Mouse (Mus musculus) right cerebral cortex, adult 18-20 months (tissue): ENCODE measurements around the gene Rpl13a.
"Not testable (repeated sequence)": the region's sequence is repeated elsewhere in the genome, so short reads cannot be mapped to it uniquely, and the experiment has no call there.

Experiments used
- DNase-seq: peaks from one replicate; pipeline ENCODE4 v3.0.0; 2022; ENCODE audit warnings: mixed read lengths

Rpl13a gene

DNA sequence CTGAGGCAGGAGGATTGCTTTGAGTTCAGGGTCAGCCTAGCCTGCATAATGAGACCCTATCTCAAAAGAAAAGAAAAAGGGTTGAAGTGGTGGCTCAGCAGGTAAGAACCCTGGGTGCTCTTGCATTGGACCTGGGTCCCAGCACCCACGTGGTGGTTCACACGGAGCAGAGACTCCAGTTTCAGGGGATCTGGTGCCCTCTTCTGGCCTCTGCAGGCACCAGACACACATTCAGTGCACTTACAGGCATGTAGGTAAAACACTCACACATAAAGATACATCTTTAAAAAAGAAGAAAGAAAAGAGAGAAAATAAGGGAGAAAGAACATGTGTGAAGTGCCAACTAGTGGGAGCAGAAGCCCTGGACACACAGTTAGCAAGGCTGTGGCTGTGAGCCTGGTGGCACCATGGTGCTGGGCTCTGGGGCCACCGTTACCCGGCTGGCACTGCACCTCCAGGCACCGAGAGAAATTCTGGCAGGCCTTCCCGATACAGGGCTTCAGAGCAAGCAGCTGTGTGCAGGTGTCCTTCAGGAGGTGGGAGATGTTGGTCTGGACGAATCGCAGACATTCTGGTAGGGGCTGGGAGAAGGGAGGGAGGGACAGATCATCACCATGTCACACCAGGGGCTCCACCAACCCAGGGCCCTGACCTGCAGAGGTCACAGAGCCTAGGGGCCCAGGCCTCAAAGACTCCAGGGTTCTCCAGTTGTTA lies 5.0 kb upstream of the Rpl13a start:
- DNase-seq: no peak

GRCm38 (mm10) chr7:45131850-45132249 lies 3.3 kb upstream of the Rpl13a start:
- DNase-seq: no peak

DNA sequence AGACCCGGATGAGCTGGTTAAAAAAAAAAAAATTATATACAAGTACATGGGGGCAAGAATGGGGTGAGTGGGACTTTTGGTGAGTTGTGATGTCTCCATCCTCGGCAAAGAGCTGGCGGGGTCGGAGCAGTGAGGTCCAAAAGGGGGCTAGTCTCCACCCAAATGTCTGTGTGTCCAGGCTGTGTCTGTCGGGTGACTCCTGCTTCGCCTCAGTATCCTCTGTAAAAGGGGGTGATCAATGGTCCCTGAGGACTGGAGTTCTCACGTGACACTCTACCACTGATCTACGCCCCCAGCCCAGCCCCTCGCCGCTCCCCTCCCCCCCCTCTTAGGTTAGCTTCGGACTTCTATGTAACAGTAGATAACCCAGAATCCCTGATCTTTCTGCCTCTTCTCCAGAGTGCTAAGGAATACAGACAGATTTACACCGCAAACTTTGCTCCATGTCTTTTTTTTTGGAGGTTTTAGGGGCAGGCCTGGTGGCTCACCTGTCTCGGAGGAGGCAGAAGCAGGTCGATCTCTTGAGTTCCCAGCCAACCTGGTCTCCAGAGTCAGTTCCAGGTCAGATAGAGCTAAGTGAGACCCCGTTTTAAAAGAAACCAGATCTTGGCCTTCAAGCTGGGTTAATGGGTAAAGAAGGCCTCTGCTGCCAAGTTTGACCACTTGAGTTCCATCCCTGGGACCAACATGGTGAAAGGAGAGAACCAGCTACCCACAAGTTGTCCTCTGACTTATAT lies 1.4 kb upstream of the Rpl13a start:
- no peak for DNase-seq

DNA sequence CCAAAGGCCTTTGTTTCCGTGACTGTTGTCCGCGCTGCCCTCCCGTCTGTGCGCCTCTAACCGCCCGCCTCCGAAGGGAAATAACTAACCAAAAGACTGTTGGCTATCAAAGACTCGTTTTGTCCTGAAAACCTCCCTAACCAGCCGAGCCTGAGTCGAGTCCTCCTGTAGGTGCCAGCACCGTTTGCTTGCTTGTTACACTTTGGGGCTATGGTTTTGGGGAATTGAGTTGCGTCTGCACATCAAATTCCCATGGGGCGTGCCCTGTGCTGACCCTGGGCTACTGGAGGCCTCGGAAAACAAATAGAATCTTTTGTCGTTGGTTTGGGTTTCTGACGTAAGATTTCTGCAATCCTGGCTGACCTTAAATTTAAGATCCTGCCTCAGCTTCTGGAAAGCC lies 757 bp upstream of the Rpl13a start:
- DNase-seq: no peak

DNA sequence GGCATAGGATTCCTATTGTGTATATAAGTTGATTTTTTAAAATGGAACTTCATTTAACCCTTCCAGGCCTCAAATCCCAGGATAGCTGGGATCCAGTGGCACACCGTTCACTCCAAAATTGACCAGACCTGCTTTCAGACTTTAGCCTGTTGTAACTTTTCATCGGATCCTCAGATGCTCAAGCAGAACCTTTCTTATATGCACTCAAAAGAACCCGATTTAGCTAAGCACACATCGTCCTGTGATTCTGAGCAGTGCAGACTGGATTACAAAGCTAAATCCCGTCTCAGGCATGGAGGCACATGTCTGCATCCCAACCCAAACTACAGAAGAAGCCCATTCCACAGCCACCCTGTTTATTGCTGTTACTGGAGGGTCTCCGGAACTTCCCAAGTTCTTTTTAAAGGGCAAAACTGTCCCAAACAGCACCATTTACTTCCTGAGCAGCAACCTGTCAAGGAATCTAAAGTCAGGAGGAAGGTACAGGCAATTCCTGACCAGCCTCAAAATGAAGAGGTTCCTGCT lies 799 bp downstream of the Rpl13a start:
- DNase-seq: no peak

DNA sequence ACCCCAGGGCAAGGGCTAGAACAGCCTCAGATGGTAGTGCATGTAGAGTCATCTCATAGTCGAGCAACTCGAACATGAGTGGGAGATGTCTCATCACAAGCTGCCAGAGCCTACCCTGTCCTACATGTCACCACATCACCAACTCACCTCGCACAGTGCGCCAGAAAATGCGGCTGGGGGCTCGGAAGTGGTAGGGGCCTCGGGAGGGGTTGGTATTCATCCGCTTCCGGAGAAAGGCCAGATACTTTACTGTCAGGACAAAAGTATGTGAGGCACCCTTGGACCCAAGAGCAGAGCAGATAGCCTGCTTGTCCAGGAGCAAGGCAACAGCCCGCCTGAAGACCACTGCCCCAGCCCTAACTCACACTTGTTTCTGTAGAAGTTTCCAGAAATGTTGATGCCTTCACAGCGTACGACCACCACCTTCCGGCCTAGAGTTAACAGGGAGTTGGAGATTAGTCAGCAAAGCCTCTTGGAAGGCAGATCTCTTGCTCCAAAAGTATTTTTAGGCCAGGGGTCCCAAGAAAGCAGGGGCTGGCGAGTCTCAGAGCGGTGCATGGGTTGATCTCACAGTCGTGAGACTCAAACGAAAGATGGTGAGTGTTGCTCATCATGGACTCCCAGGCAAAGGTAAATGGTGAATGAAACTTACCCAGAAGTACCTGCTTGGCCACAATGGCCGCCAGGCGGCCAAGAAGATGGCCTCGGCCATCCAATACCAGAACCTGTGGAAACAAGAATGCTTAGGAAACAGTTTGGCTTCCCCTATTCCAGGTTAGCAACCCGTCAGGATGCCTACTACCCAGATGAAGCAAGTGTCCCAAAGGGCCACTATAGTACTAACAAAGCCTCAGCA lies 1.5 kb downstream of the Rpl13a start:
- no peak for DNase-seq

DNA sequence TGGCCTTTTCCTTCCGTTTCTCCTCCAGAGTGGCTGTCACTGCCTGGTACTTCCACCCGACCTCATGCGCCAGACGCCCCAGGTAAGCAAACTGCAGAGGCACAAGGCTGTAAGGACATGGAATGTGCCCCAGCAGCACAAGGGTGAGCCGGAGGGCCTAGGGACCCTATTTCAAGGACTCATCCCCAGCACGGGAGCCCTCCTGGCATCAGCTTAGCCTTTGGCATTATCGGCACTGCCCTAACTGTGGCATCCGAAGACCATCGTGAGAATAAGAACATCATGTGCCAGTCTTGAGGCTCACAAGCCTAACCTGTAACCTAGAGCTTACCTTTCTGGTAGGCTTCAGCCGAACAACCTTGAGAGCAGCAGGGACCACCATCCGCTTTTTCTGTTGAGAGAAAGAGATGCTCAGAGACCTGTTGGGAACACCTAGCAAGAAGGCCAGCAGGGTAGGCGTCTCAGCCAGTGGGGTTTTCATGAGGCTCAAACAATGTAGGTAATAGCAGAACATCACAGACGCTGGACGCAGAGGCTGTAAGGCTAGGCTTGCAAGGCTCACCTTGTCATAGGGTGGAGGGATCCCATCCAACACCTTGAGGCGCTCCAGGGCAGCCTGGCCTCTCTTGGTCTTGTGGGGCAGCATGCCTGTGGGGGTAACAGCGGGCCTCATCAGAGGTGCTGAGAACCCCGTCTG lies 2.3 kb downstream of the Rpl13a start:
- no peak for DNase-seq

DNA sequence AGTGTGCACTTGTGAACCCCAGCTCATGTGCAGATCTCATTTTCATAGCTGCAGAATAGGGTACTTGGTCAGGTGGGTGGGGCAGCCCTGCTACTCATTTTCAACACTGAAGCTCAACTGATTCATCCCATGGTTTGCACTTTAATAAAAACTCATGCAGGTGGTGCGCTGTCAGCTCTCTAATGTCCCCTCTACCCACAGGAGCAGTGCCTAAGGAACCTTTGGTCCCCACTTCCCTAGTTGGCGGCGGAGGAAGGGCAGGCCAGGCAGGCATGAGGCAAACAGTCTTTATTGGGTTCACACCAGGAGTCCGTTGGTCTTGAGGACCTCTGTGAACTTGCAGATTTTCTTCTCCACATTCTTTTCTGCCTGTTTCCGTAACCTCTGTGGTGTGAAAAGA lies 2.9 kb downstream of the Rpl13a start:
- DNase-seq: not testable (repeated sequence)

DNA sequence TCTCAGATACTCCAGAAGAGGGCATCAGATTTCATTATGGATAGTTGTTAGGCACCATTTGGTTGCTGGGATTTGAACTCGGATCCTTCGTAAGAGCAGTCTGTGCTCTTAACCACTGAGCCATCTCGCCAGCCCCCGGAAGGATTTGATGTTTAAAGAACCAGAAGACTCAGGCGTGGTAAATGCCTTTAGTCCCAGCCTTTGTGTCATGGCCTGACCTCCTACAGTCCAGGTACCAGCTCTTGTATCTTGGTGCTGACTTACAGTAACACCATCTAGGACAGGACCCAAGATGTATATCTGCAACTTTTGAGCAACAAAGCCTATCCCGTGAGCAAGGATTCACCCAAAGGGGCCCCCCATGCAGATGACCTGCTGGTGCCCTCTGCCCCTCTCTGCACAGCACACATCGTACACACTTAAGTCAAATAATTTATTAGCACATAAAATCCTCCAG lies 3.4 kb downstream of the Rpl13a start:
- DNase-seq: no peak

DNA sequence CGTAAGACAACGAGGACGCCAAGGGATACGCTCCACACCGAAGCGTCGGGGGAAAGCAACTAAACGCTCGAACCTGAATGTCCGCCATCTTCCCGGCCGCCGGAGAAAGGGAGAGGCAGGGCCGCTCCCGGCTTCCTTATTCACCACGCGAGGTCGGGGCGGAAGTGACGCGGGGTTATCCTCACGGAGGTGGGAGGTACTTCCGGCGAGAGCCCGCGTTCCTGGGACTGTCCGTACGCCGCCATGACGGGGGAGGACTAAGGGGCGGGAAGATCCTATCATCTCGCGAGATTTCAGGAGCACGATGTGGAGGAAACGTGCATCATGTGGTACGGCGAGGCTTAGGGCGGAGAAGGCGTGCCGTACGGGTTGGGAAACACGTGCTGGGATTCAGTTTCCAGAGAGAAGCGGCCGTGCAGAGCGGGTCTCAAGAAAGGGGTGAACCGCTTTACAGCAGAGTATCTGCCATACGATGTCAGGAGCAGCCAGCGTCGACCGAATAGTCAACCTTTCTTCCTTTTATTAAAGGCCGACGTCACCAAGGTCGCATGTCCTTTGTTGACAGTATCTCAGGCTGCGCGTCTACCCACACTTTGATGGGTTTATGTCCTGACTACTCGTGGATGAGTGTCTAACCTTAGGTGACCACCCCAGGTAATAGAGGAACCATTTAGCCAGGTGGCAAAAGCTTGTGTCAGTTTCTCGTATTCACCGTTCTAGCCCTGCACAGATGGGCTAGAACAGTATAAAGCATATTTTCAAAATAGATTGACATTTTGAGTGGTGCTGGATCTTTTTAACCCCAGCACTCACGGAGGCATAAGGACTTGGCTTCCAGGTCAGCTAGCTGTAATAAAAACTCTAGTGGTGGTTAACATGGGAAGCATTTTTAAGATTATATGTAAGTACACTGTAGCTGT lies 4.1 kb downstream of the Rpl13a start, which contains the start of gene Rps11:
Rps11 (minus strand) TSS at position 216 of the 920 bp plus-strand sequence.
- peak; percentile 99 for DNase-seq

GRCm38 (mm10) chr7:45123186-45123570 lies 5.4 kb downstream of the Rpl13a start:
- no peak for DNase-seq

- DNase-seq: no peak
Measured at GRCm38 (mm10) chr7:45122561-45123185, 5.9 kb downstream of the Rpl13a start.

DNA sequence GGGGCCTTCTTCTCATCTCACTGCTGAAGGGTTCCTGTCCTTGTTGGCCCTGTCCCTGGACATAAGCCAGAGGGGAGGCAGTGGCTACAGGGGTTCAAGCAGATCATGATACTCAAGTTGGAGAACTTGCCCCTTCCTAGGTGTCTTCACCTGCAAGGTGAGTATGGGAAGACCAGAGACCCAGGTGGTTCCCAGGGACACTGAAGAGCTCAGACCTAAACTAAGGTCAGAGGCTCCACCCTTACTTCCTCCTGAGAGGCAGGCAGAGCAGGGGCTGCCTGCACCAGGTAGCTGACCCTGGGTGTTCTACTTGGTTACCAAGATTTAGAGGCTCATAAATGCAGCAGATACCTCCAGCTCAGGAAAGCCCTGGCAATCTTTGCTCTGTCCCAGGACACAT lies 6.6 kb downstream of the Rpl13a start:
- DNase-seq: no peak

DNA sequence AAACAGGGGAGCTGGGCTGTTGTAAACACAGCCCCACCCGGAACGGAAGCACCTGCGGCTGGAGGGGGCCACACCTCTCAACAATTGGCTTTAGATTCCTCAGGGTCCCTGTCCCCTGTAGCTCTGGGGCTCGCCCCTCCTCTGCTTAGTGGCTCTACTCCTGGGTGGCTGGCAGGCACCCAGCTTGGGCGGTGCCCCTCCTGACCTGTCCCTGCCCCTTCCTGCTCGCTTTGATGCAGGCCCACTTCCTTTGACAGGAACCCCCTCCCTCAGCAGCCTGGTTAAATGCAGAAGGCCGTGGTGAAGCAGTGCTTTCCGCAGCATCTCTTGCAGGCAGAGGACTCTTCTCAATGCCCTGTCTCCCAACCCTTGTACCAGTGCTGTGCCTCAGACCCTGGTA lies 7.2 kb downstream of the Rpl13a start:
- DNase-seq: no peak

- DNase-seq: no peak
Measured at GRCm38 (mm10) chr7:45119780-45120709, 8.5 kb downstream of the Rpl13a start.

GRCm38 (mm10) chr7:45118336-45118735 lies 10.2 kb downstream of the Rpl13a start:
- DNase-seq: no peak

- DNase-seq: no peak
Measured at GRCm38 (mm10) chr7:45117566-45117965, 11.0 kb downstream of the Rpl13a start.

GRCm38 (mm10) chr7:45113476-45113875 lies 15.1 kb downstream of the Rpl13a start:
- DNase-seq: no peak

GRCm38 (mm10) chr7:45112529-45112928 lies 16.0 kb downstream of the Rpl13a start:
- no peak for DNase-seq

GRCm38 (mm10) chr7:45111940-45112339 lies 16.6 kb downstream of the Rpl13a start:
- no peak for DNase-seq
